Mouse (Mus musculus): ENCODE measurements around the gene Gpr173. TPM values are rescaled to one million over a fixed set of nuclear protein-coding genes. Genes with fewer than 3 reads are reported as not detected.

Gene Gpr173
- polyA plus RNA-seq, 1 experiment = 4.3 TPM

- H3K36me3 ChIP-seq (ENCODE audit: control insufficient read depth, insufficient read depth, low read length, poor library complexity, severe bottlenecking) = no peaks in the 10 kb centered on the region
- H3K9me3 ChIP-seq (replicated peaks; ENCODE audit: control insufficient read depth, insufficient read depth, low read length, poor library complexity, severe bottlenecking) = no peaks in the 10 kb centered on the region
- H3K4me1 ChIP-seq (ENCODE audit: control insufficient read depth, insufficient read depth, low read length) = no peaks in the 10 kb centered on the region
- H3K4me3 ChIP-seq (ENCODE audit: low read depth, low read length) = no peak overlapping the region
- peak overlapping the region; percentile 89 for H3K27ac ChIP-seq (ENCODE audit: insufficient read depth, low read length)
- H3K27me3 ChIP-seq (ENCODE audit: control insufficient read depth, insufficient read depth, low read length, poor library complexity, severe bottlenecking) = no peaks in the 10 kb centered on the region
- peak overlapping the region; percentile 77 for H3K9ac ChIP-seq (ENCODE audit: low read depth, poor library complexity, severe bottlenecking)
- TF ChIP-seq EP300 (IDR thresholded peaks at IDR 0.05; ENCODE audit: insufficient read depth, low read depth, low read length) (no peak), CTCF (IDR thresholded peaks at IDR 0.05; ENCODE audit: low read depth, low read length) (no peak), POLR2A (IDR thresholded peaks at IDR 0.05; ENCODE audit: insufficient read depth, low read length) (no peak)
Observed at GRCm38 (mm10) chrX:152327689-152328052, 40.8 kb downstream of the Gpr173 start.

- Histone ChIP-seq H3K9ac (ENCODE audit: low read depth, poor library complexity, severe bottlenecking) (peak within 1 kb of the TSS; percentile 92), H3K4me1 (ENCODE audit: control insufficient read depth, insufficient read depth, low read length) (no peaks in the 10 kb centered on the region), H3K36me3 (ENCODE audit: control insufficient read depth, insufficient read depth, low read length, poor library complexity, severe bottlenecking) (no peaks in the 10 kb centered on the region), H3K27me3 (ENCODE audit: control insufficient read depth, insufficient read depth, low read length, poor library complexity, severe bottlenecking) (no peaks in the 10 kb centered on the region), H3K9me3 (replicated peaks; ENCODE audit: control insufficient read depth, insufficient read depth, low read length, poor library complexity, severe bottlenecking) (no peaks in the 10 kb centered on the region), H3K27ac (ENCODE audit: insufficient read depth, low read length) (peak within 1 kb of the TSS; percentile 89), H3K4me3 (ENCODE audit: low read depth, low read length) (peak within 1 kb of the TSS; percentile 99)
- TF ChIP-seq EP300 (IDR thresholded peaks at IDR 0.05; ENCODE audit: insufficient read depth, low read depth, low read length) = no peak
- peak; percentile 39 for TF ChIP-seq POLR2A (IDR thresholded peaks at IDR 0.05; ENCODE audit: insufficient read depth, low read length)
Observed at GRCm38 (mm10) chrX:152326996-152327688, 41.4 kb downstream of the Gpr173 start, which contains the start of gene Kantr. Gene Kantr, minus strand, starts transcription at chrX:152327495.

GRCm38 (mm10) chrX:152323584-152323983 is 44.9 kb downstream of the Gpr173 start:
- Histone ChIP-seq H3K4me3 (ENCODE audit: low read depth, low read length) (no peak overlapping the region), H3K9me3 (replicated peaks; ENCODE audit: control insufficient read depth, insufficient read depth, low read length, poor library complexity, severe bottlenecking) (no peaks in the 10 kb centered on the region), H3K27ac (ENCODE audit: insufficient read depth, low read length) (no peak overlapping the region), H3K9ac (ENCODE audit: low read depth, poor library complexity, severe bottlenecking) (no peak overlapping the region), H3K27me3 (ENCODE audit: control insufficient read depth, insufficient read depth, low read length, poor library complexity, severe bottlenecking) (no peaks in the 10 kb centered on the region), H3K4me1 (ENCODE audit: control insufficient read depth, insufficient read depth, low read length) (no peaks in the 10 kb centered on the region), H3K36me3 (ENCODE audit: control insufficient read depth, insufficient read depth, low read length, poor library complexity, severe bottlenecking) (peaks cover 2% of the 10 kb centered on the region; the same call in 1 of the 2 replicates)
- no peak for TF ChIP-seq POLR2A (IDR thresholded peaks at IDR 0.05; ENCODE audit: insufficient read depth, low read length)
- no peak for TF ChIP-seq EP300 (IDR thresholded peaks at IDR 0.05; ENCODE audit: insufficient read depth, low read depth, low read length)
- no peak for TF ChIP-seq CTCF (IDR thresholded peaks at IDR 0.05; ENCODE audit: low read depth, low read length)

GRCm38 (mm10) chrX:152322776-152323175 is 45.7 kb downstream of the Gpr173 start:
- peaks cover 2% of the 10 kb centered on the region; the same call in 1 of the 2 replicates for H3K36me3 ChIP-seq (ENCODE audit: control insufficient read depth, insufficient read depth, low read length, poor library complexity, severe bottlenecking)
- H3K27ac ChIP-seq (ENCODE audit: insufficient read depth, low read length) = no peak overlapping the region
- TF ChIP-seq EP300 (IDR thresholded peaks at IDR 0.05; ENCODE audit: insufficient read depth, low read depth, low read length) (no peak), CTCF (IDR thresholded peaks at IDR 0.05; ENCODE audit: low read depth, low read length) (no peak), POLR2A (IDR thresholded peaks at IDR 0.05; ENCODE audit: insufficient read depth, low read length) (no peak)
- no peak overlapping the region for H3K4me3 ChIP-seq (ENCODE audit: low read depth, low read length)
- no peaks in the 10 kb centered on the region for H3K27me3 ChIP-seq (ENCODE audit: control insufficient read depth, insufficient read depth, low read length, poor library complexity, severe bottlenecking)
- H3K9ac ChIP-seq (ENCODE audit: low read depth, poor library complexity, severe bottlenecking) = no peak overlapping the region
- no peaks in the 10 kb centered on the region for H3K9me3 ChIP-seq (replicated peaks; ENCODE audit: control insufficient read depth, insufficient read depth, low read length, poor library complexity, severe bottlenecking)
- H3K4me1 ChIP-seq (ENCODE audit: control insufficient read depth, insufficient read depth, low read length) = no peaks in the 10 kb centered on the region

- no peak for TF ChIP-seq EP300 (IDR thresholded peaks at IDR 0.05; ENCODE audit: insufficient read depth, low read depth, low read length)
- no peak for TF ChIP-seq POLR2A (IDR thresholded peaks at IDR 0.05; ENCODE audit: insufficient read depth, low read length)
- TF ChIP-seq CTCF (IDR thresholded peaks at IDR 0.05; ENCODE audit: low read depth, low read length) = no peak
- Histone ChIP-seq H3K36me3 (ENCODE audit: control insufficient read depth, insufficient read depth, low read length, poor library complexity, severe bottlenecking) (peaks cover 2% of the 10 kb centered on the region; the same call in 1 of the 2 replicates), H3K9ac (ENCODE audit: low read depth, poor library complexity, severe bottlenecking) (no peak overlapping the region), H3K27me3 (ENCODE audit: control insufficient read depth, insufficient read depth, low read length, poor library complexity, severe bottlenecking) (no peaks in the 10 kb centered on the region), H3K4me3 (ENCODE audit: low read depth, low read length) (no peak overlapping the region), H3K4me1 (ENCODE audit: control insufficient read depth, insufficient read depth, low read length) (no peaks in the 10 kb centered on the region), H3K9me3 (replicated peaks; ENCODE audit: control insufficient read depth, insufficient read depth, low read length, poor library complexity, severe bottlenecking) (no peaks in the 10 kb centered on the region), H3K27ac (ENCODE audit: insufficient read depth, low read length) (no peak overlapping the region)
Observed at GRCm38 (mm10) chrX:152320535-152320934, 48.0 kb downstream of the Gpr173 start.

- H3K9me3 ChIP-seq (replicated peaks; ENCODE audit: control insufficient read depth, insufficient read depth, low read length, poor library complexity, severe bottlenecking) = no peaks in the 10 kb centered on the region
- no peaks in the 10 kb centered on the region for H3K27me3 ChIP-seq (ENCODE audit: control insufficient read depth, insufficient read depth, low read length, poor library complexity, severe bottlenecking)
- no peak overlapping the region for H3K9ac ChIP-seq (ENCODE audit: low read depth, poor library complexity, severe bottlenecking)
- TF ChIP-seq CTCF (IDR thresholded peaks at IDR 0.05; ENCODE audit: low read depth, low read length) (no peak), POLR2A (IDR thresholded peaks at IDR 0.05; ENCODE audit: insufficient read depth, low read length) (no peak), EP300 (IDR thresholded peaks at IDR 0.05; ENCODE audit: insufficient read depth, low read depth, low read length) (no peak)
- no peak overlapping the region for H3K27ac ChIP-seq (ENCODE audit: insufficient read depth, low read length)
- 0 out of 2 replicates have a peak, but pooled peaks cover 2% of the 10 kb centered on the region for H3K36me3 ChIP-seq (ENCODE audit: control insufficient read depth, insufficient read depth, low read length, poor library complexity, severe bottlenecking)
- H3K4me1 ChIP-seq (ENCODE audit: control insufficient read depth, insufficient read depth, low read length) = no peaks in the 10 kb centered on the region
- no peak overlapping the region for H3K4me3 ChIP-seq (ENCODE audit: low read depth, low read length)
Observed at GRCm38 (mm10) chrX:152307942-152308341, 60.6 kb downstream of the Gpr173 start.
